In the genomic region with DNA sequence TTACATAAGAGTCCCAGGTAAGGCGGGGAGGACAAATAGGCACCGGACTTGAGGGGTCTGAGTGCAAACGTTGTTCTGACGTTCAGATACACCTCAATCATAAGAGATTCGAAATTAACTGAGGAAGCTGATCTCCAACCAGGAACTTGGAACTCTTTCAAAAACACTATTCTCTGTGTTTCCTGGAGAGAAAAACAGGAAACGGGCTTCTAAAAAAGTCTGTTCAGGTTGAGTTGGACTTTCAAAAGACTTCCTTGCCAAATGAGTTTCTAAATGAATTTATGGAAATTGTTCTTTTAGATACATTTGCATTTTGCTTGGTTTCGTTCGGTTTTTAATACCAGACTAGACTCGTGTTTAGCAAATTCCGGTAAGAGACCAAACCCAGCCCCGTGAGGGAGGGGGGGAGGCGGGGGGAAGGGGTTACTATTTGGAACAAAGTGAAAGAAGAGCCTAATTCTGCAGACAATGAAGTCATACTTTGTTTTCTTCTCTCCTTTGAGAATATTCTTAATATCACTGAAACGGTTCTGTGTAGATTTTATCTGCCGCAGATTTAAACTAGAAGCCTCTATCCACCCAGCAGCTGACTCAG, we compare ENCODE assay signal across 12 mouse cellular contexts.
A peak's percentile ranks its signal among the peaks of the same experiment; 100 is the strongest.
DNase-seq lines count a peak whose midpoint lies in the region; ATAC-seq and TF ChIP-seq lines count a peak whose summit lies in the region.
"Had no signal": no experiment of that assay in that cellular context is flagged by ENCODE, and none has a peak within 500 bp of the region (broad histone marks: within the 10 kb centered on the region; RNA-seq: fewer than 3 reads in every experiment).

No protein-coding gene starts in this region.

- peak overlapping the region; percentile 34 for H3K4me3 ChIP-seq in heart, adult 2 months
- no peak overlapping the region for H3K4me3 ChIP-seq in hindbrain, postnatal 0 days (ENCODE audit: low read length)
- H3K4me3 ChIP-seq: forebrain, embryonic 12.5 days; limb, embryonic 13.5 days had no signal

- no peak for TF ChIP-seq POLR2A in heart, adult 2 months (IDR thresholded peaks at IDR 0.05; ENCODE audit: insufficient read depth, low read depth, low read length)

- 42% methylated on average over 14 of the region's 14 CpGs for WGBS in heart, adult 2 months
- WGBS in hindbrain, postnatal 0 days = 79% methylated on average over 14 of the region's 14 CpGs

- TF ChIP-seq CTCF in heart, adult 2 months (IDR thresholded peaks at IDR 0.05) = no peak
- no peak for TF ChIP-seq CTCF in hindbrain, postnatal 0 days (IDR thresholded peaks at IDR 0.05; ENCODE audit: low read depth)

- no peak overlapping the region for H3K4me2 ChIP-seq in hindbrain, postnatal 0 days (ENCODE audit: low read depth, low read length)
- H3K4me2 ChIP-seq: forebrain, embryonic 12.5 days; limb, embryonic 13.5 days had no signal

- TF ChIP-seq EP300 in heart, adult 2 months (IDR thresholded peaks at IDR 0.05; ENCODE audit: insufficient read depth, low read depth, low read length) = no peak

- DNase-seq in heart, adult 2 months = peak; percentile 14 to 24
- DNase-seq in heart, adult 11 months = no peak
- DNase-seq in 416B (ENCODE audit: low read depth) = peak; percentile 44
- peak; percentile 28 for DNase-seq in kidney, postnatal 10 days
- DNase-seq in natural killer cell, adult 2 months (ENCODE audit: low spot score in 2 of 2) = no peak
- no peak for DNase-seq in left cerebral cortex, adult 18-20 months (ENCODE audit: low spot score in 2 of 2)
- no peak for DNase-seq in hindbrain, postnatal 0 days (ENCODE audit: low spot score)
- DNase-seq: layer of hippocampus, adult 9-11 months; right cerebral cortex, adult 18-20 months had no signal

- intact Hi-C loops in heart, adult 2 months (cut with DNase I) = loop anchor here (1.0 to 5.0 kb wide), 5 partner anchors 49 to 506 kb away; a partner anchor contains a TSS

- ATAC-seq in common myeloid progenitor, adult 5-6 weeks (replicated peaks; ENCODE audit: low read depth, poor library complexity, severe bottlenecking) = peak; percentile 65; the same call in 1 of the 2 replicates
- no peak for ATAC-seq in hindbrain, postnatal 0 days

- H3K9me3 ChIP-seq in hindbrain, postnatal 0 days (ENCODE audit: low read length) = no peaks in the 10 kb centered on the region
- H3K9me3 ChIP-seq: forebrain, embryonic 12.5 days; limb, embryonic 13.5 days had no signal

- peaks cover 6% of the 10 kb centered on the region for H3K36me3 ChIP-seq in heart, adult 2 months (ENCODE audit: control insufficient read depth, insufficient read depth, low read length)
- H3K36me3 ChIP-seq in hindbrain, postnatal 0 days (ENCODE audit: insufficient read depth, low read length) = no peaks in the 10 kb centered on the region
- H3K36me3 ChIP-seq: forebrain, embryonic 12.5 days; limb, embryonic 13.5 days had no signal

- no peaks in the 10 kb centered on the region for H3K27me3 ChIP-seq in heart, adult 2 months (ENCODE audit: control insufficient read depth, insufficient read depth, low read length)
- no peaks in the 10 kb centered on the region for H3K27me3 ChIP-seq in hindbrain, postnatal 0 days (ENCODE audit: insufficient read depth, low read length)
- H3K27me3 ChIP-seq: forebrain, embryonic 12.5 days; limb, embryonic 13.5 days had no signal

- H3K9ac ChIP-seq in heart, adult 2 months (ENCODE audit: low read depth, low read length) = no peak overlapping the region; the same call in 1 of the 2 replicates
- no peak overlapping the region for H3K9ac ChIP-seq in hindbrain, postnatal 0 days (replicated peaks; ENCODE audit: low read length)
- H3K9ac ChIP-seq: forebrain, embryonic 12.5 days; limb, embryonic 13.5 days had no signal

- H3K27ac ChIP-seq in heart, adult 2 months = peak overlapping the region; percentile 87
- H3K27ac ChIP-seq in hindbrain, postnatal 0 days = no peak overlapping the region
- H3K27ac ChIP-seq: forebrain, embryonic 12.5 days; limb, embryonic 13.5 days had no signal

- peaks cover 2% of the 10 kb centered on the region; the same call in 1 of the 2 replicates for H3K4me1 ChIP-seq in heart, adult 2 months (ENCODE audit: control insufficient read depth, insufficient read depth, low read length)
- no peaks in the 10 kb centered on the region for H3K4me1 ChIP-seq in hindbrain, postnatal 0 days (ENCODE audit: insufficient read depth, low read length)
- H3K4me1 ChIP-seq: forebrain, embryonic 12.5 days had no signal

- H3K79me2 ChIP-seq in heart, adult 2 months (replicated peaks; ENCODE audit: control insufficient read depth, insufficient read depth, low read length) = no peaks in the 10 kb centered on the region

Comparison
In these comparisons a context has a peak if more than half of its experiments do, and no peak if none do; other contexts are left out.
1. DNase-seq: peak in heart, adult 2 months (2 of 2), 416B (single experiment) and kidney, postnatal 10 days (single experiment); none in heart, adult 11 months (single experiment), natural killer cell, adult 2 months (0 of 2), left cerebral cortex, adult 18-20 months (0 of 2) and hindbrain, postnatal 0 days (single experiment).